Comparison of ENCODE assay signal across 9 mouse cellular contexts in the genomic region with DNA sequence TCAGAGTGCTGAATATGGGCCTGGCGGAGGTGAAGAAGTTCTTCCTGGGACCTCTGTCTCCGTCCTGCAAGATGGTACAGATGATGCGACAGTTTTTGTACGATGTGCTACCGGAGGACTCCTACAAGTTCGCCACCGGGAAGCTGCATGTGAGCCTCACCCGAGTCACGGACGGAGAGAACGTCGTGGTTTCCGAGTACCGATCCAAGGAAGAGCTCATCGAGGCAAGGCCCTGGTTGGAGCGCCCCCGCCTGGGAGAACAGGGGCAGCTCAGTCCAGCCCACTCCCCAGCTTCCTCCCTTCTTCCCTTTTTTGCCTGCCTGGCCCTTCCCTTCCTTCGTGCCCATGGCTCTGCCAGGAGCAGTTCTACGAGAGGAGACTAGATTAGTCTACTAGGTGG. TPM values are rescaled to one million over a fixed set of nuclear protein-coding genes. Genes with fewer than 3 reads are reported as not detected.
DNase-seq lines count a peak whose midpoint lies in the region; ATAC-seq lines count a peak whose summit lies in the region.
"Had no signal": no experiment of that assay in that cellular context is flagged by ENCODE, and none has a peak within 500 bp of the region (broad histone marks: within the 10 kb centered on the region; RNA-seq: fewer than 3 reads in every experiment).

No protein-coding gene starts in this region.

- no peaks in the 10 kb centered on the region for H3K9me3 ChIP-seq in embryonic facial prominence, embryonic 14.5 days (ENCODE audit: control insufficient read depth, low read length)
- no peaks in the 10 kb centered on the region for H3K9me3 ChIP-seq in neural tube, embryonic 12.5 days

- peaks cover 5% of the 10 kb centered on the region; the same call in 1 of the 2 replicates for H3K4me1 ChIP-seq in embryonic facial prominence, embryonic 14.5 days (ENCODE audit: control insufficient read depth, insufficient read depth, low read length)
- H3K4me1 ChIP-seq in neural tube, embryonic 12.5 days = no peaks in the 10 kb centered on the region

- DNase-seq in kidney, postnatal 10 days = peak; percentile 40
- no peak for DNase-seq in kidney, adult 8-10 months
- peak; percentile 84 for DNase-seq in ZHBTc4 (ENCODE audit: low read depth, low spot score)
- peak; percentile 36 for DNase-seq in embryonic facial prominence, embryonic 14.5 days (ENCODE audit: low spot score)
- peak; percentile 49 for DNase-seq in left cerebral cortex, postnatal 4 days
- no peak for DNase-seq in adipocyte (ENCODE audit: low spot score)
- DNase-seq in gastrocnemius, adult 18-20 months (ENCODE audit: low spot score) = no peak

- peak overlapping the region; percentile 34; the same call in 1 of the 2 replicates for H3K9ac ChIP-seq in embryonic facial prominence, embryonic 14.5 days (ENCODE audit: low read depth, low read length)
- H3K9ac ChIP-seq in neural tube, embryonic 12.5 days = 0 out of 2 replicates have a peak overlapping the region, but pooled peaks have one; percentile 17

- H3K4me2 ChIP-seq in embryonic facial prominence, embryonic 14.5 days (ENCODE audit: low read depth, low read length) = peak overlapping the region; percentile 35
- peak overlapping the region; percentile 33 for H3K4me2 ChIP-seq in neural tube, embryonic 12.5 days (replicated peaks)

- no peak overlapping the region for H3K4me3 ChIP-seq in embryonic facial prominence, embryonic 14.5 days (ENCODE audit: low read depth, low read length)
- H3K4me3 ChIP-seq in neural tube, embryonic 12.5 days = no peak overlapping the region

- intact Hi-C loops in left cerebral cortex, postnatal 4 days (cut with DNase I) = no loop called here

- H3K27me3 ChIP-seq in embryonic facial prominence, embryonic 14.5 days (replicated peaks; ENCODE audit: control insufficient read depth, insufficient read depth, low read length) = no peaks in the 10 kb centered on the region
- H3K27me3 ChIP-seq in neural tube, embryonic 12.5 days (replicated peaks) = peaks cover 13% of the 10 kb centered on the region

- WGBS in embryonic facial prominence, embryonic 14.5 days = 18% methylated on average over 19 of the region's 19 CpGs
- 17% methylated on average over 19 of the region's 19 CpGs for WGBS in neural tube, embryonic 12.5 days

- H3K36me3 ChIP-seq in embryonic facial prominence, embryonic 14.5 days (ENCODE audit: control insufficient read depth, insufficient read depth, low read length) = no peaks in the 10 kb centered on the region
- H3K36me3 ChIP-seq in neural tube, embryonic 12.5 days = no peaks in the 10 kb centered on the region

- ATAC-seq in embryonic facial prominence, embryonic 14.5 days (ENCODE audit: low read depth) = no peak
- ATAC-seq in neural tube, embryonic 12.5 days (ENCODE audit: low FRiP score, low read depth) = no peak

- H3K27ac ChIP-seq in embryonic facial prominence, embryonic 14.5 days (replicated peaks; ENCODE audit: low read depth, low read length) = no peak overlapping the region
- H3K27ac ChIP-seq in neural tube, embryonic 12.5 days = no peak overlapping the region

RNA-seq across cellular contexts. Expression of gene Pnpla1, which starts 18.6 kb away (rescaled TPM):
- polyA plus RNA-seq in embryonic facial prominence, embryonic 14.5 days (2014; fragmentation: Nextera tagmentation; extraction: Ambion mirVana) = 1.5 and 1.8 TPM in 2 replicates
- total RNA-seq in left cerebral cortex, postnatal 4 days (2021) = under 1 TPM; 0.22 to 0.42 TPM
- polyA plus RNA-seq in neural tube, embryonic 12.5 days (2016; fragmentation: Nextera tagmentation; extraction: Ambion mirVana) = not detected in 2 replicates
- total RNA-seq in gastrocnemius, adult 18-20 months (2021) = under 1 TPM in 1 of 2 experiments, not detected in 1; 0.05 TPM

RNA-seq across cellular contexts. Expression of gene 4930539E08Rik, which starts 38.3 kb away (rescaled TPM):
- 0.08 and 0.47 TPM in 2 replicates for polyA plus RNA-seq in embryonic facial prominence, embryonic 14.5 days (2014; fragmentation: Nextera tagmentation; extraction: Ambion mirVana)
- total RNA-seq in left cerebral cortex, postnatal 4 days (2021) = 1 to 10 TPM; 3.0 to 6.7 TPM
- 0.09 and 0.38 TPM in 2 replicates for polyA plus RNA-seq in neural tube, embryonic 12.5 days (2016; fragmentation: Nextera tagmentation; extraction: Ambion mirVana)
- total RNA-seq in gastrocnemius, adult 18-20 months (2021) = not detected
- polyA plus RNA-seq: liver, embryonic 16.5 days had no signal

Comparison
In these comparisons a context has a peak if more than half of its experiments do, and no peak if none do; other contexts are left out.
1. DNase-seq: peak in kidney, postnatal 10 days (single experiment), ZHBTc4 (single experiment), embryonic facial prominence, embryonic 14.5 days (single experiment) and left cerebral cortex, postnatal 4 days (single experiment); none in kidney, adult 8-10 months (0 of 2), adipocyte (single experiment) and gastrocnemius, adult 18-20 months (single experiment).
2. RNA of gene 4930539E08Rik, which starts 38.3 kb away (total RNA-seq): 3.0 to 6.7 TPM in left cerebral cortex, postnatal 4 days; not detected in gastrocnemius, adult 18-20 months; every median in the first group is over 4 times any median in the second.